Mouse (Mus musculus): ENCODE measurements at regions not wholly inside any gene's neighbourhood (a gene's known extent, or its start where the extent isn't known, plus 50 kb on each side); places are given as distances from the start of the nearest gene placed in this dataset.
A peak's percentile ranks its signal among the peaks of the same experiment; 100 is the strongest.

DNA sequence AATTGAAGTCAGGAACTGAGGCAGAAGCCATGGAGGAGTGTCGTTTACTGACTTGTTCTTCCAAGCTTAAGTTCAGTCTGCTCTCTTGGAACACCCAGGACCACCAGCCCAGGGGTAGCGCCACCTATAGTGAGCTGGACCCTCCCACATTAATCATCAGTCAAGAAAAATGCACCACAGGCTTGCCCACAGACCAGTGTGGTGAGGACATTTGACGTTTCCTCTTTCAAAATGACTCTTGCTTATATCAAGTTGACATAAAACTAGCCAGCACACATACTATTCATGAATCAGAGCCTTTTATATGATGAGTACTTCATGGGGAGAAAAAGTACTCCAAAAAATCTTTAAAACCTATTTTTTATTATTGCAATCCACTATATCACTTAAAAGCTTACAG is 69.7 kb upstream of the Paip1 start:
- Histone ChIP-seq H3K4me1 (replicated peaks) (no peaks in the 10 kb centered on the region), H3K9me3 (no peaks in the 10 kb centered on the region), H3K27ac (no peak overlapping the region), H3K4me3 (no peak overlapping the region), H3K36me3 (peaks cover 63% of the 10 kb centered on the region), H3K27me3 (ENCODE audit: insufficient read depth, poor library complexity, severe bottlenecking) (no peaks in the 10 kb centered on the region)
- no peak for DNase-seq (ENCODE audit: low spot score)
- WGBS: 88% methylated on average over 3 of the region's 3 CpGs

DNA sequence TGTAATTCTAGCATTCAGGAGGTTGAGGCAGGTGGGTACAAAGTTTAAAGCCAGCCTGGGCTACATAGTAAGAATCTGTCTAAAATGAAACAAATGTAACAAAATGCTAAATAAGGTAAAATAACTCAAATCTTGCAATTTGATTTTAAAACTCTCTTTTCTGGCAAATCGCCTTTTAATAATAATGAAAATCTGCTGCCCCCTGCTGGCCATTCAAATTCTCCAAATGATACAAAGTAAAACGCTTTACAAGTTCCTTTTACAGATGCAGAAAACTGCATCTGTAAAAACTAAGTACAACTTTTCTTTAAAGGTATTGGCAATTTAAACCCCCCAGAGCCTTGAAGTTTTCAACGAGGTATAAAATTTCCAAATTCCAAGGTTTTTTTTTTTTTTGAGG is 65.0 kb upstream of the Paip1 start:
- peak; percentile 11 for DNase-seq (ENCODE audit: low spot score)
- H3K4me1 ChIP-seq (replicated peaks): no peaks in the 10 kb centered on the region
- no peak overlapping the region for H3K27ac ChIP-seq
- WGBS: 66% methylated on average over 3 of the region's 3 CpGs
- no peaks in the 10 kb centered on the region for H3K27me3 ChIP-seq (ENCODE audit: insufficient read depth, poor library complexity, severe bottlenecking)
- H3K9me3 ChIP-seq: no peaks in the 10 kb centered on the region
- H3K36me3 ChIP-seq: peaks cover 54% of the 10 kb centered on the region
- H3K4me3 ChIP-seq: no peak overlapping the region

DNA sequence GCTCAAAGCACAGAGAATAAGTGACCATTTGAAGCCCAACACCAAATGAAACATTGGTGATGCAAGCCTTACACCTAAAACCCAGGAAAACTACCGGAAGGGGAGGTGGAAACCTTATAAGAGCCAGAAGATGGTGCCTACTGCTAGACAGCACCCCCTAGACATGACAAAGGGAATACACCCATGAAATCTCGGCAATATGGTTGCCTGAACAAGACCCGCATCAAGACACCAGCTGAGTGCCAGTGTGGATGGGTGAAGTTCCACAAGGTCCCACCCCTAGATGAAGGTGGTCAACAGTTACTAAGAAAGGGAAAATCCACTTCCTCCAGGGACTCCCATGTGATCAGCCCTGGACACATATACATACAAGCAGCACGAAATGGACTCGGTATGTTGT is 64.2 kb upstream of the Paip1 start:
- peaks cover 62% of the 10 kb centered on the region for H3K36me3 ChIP-seq

DNA sequence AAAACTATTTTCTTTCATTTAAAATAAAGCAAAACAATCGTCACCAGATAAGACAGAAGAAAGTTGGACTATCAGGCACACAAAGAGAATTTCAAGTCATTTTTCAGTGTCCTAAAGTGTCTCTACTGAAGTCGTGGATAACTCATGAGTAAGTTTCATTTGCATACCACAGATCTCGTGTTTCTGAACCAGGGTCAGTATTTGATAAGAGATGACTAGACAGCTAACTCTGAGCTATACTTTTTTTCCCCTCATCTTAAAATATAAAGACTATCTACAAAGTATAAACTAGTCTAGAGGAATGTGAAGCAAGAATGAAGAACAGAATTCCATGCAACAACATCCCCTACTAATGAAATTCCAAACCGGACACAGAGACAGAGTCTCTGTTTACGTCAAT is 60.9 kb upstream of the Paip1 start:
- H3K9me3 ChIP-seq: no peaks in the 10 kb centered on the region
- no peak overlapping the region for H3K27ac ChIP-seq
- no peak overlapping the region for H3K4me3 ChIP-seq
- no peak for DNase-seq (ENCODE audit: low spot score)
- WGBS: 89% methylated on average over 5 of the region's 5 CpGs
- H3K36me3 ChIP-seq: peaks cover 71% of the 10 kb centered on the region
- no peaks in the 10 kb centered on the region for H3K4me1 ChIP-seq (replicated peaks)
- no peaks in the 10 kb centered on the region for H3K27me3 ChIP-seq (ENCODE audit: insufficient read depth, poor library complexity, severe bottlenecking)

More for the DNA sequence above, 64.2 kb upstream of the Paip1 start:
- H3K27ac ChIP-seq: no peak overlapping the region
- no peak overlapping the region for H3K4me3 ChIP-seq
- H3K4me1 ChIP-seq (replicated peaks): no peaks in the 10 kb centered on the region
- no peaks in the 10 kb centered on the region for H3K27me3 ChIP-seq (ENCODE audit: insufficient read depth, poor library complexity, severe bottlenecking)
- H3K9me3 ChIP-seq: no peaks in the 10 kb centered on the region
- whole genome bisulfite sequencing: 88% methylated on average over 5 of the region's 5 CpGs
- no peak for DNase-seq (ENCODE audit: low spot score)

DNA sequence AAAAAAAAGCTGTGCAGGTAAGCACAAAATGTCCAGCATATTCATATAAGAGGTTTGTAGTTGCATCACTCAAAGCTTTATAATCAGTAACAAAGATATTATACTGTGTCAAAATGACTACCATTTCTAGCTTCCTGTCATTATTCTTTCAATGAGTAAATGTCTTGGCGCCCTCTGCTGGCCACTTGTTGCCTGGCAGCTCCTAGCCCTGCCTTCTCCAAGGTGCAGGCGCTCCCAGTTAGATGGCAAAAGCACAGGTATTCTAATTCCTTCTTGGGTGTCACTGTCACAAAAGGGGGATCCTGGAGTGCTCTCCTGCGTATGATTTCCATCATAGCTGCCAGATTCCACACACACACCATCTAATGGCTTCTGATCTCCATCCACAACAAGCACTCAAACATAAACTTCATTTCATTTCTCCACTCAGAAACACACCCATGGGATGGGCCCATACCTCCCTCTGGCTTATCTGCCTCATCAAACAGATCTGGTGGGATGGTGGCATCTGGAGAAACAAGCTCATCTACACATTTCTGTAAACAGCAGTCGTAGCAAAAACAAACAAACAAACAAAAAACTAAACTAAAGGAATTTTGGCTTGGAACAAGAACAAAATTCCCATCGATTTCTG is 49.9 kb upstream of the Paip1 start:
- H3K4me3 ChIP-seq: no peak overlapping the region
- 52% methylated on average over 5 of the region's 5 CpGs for WGBS

More for the DNA sequence above, 49.9 kb upstream of the Paip1 start:
- no peaks in the 10 kb centered on the region for H3K4me1 ChIP-seq (replicated peaks)
- no peak overlapping the region for H3K27ac ChIP-seq
- no peaks in the 10 kb centered on the region for H3K27me3 ChIP-seq (ENCODE audit: insufficient read depth, poor library complexity, severe bottlenecking)
- peak; percentile 68 for DNase-seq (ENCODE audit: low spot score)
- H3K36me3 ChIP-seq: peaks cover 40% of the 10 kb centered on the region
- no peaks in the 10 kb centered on the region for H3K9me3 ChIP-seq

Measured in hindbrain, embryonic 10.5 days (tissue).